In genomic region chr11:87725964-87726562, GRCm38 (mm10) we compare ENCODE assay signal across 8 mouse cellular contexts. TPM values are rescaled to one million over a fixed set of nuclear protein-coding genes. Genes with fewer than 3 reads are reported as not detected.
DNase-seq lines count a peak whose midpoint lies in the region; ATAC-seq lines count a peak whose summit lies in the region.

No protein-coding gene starts in this region.

- no peaks in the 10 kb centered on the region for H3K27me3 ChIP-seq in heart, embryonic 16.5 days (ENCODE audit: control insufficient read depth, insufficient read depth, low read length)
- H3K27me3 ChIP-seq in hindbrain, embryonic 16.5 days (replicated peaks; ENCODE audit: control insufficient read depth, insufficient read depth, low read length), result no peaks in the 10 kb centered on the region
- H3K27me3 ChIP-seq in midbrain, embryonic 14.5 days (ENCODE audit: control insufficient read depth, insufficient read depth, low read length), result no peaks in the 10 kb centered on the region

- peak overlapping the region; percentile 78 for H3K27ac ChIP-seq in heart, embryonic 16.5 days (ENCODE audit: low read length)
- H3K27ac ChIP-seq in hindbrain, embryonic 16.5 days (ENCODE audit: low read depth, low read length), result no peak overlapping the region
- H3K27ac ChIP-seq in midbrain, embryonic 14.5 days (replicated peaks; ENCODE audit: low read depth, low read length), result peak overlapping the region; percentile 37; the same call in 1 of the 2 replicates

- H3K36me3 ChIP-seq in heart, embryonic 16.5 days (ENCODE audit: control insufficient read depth, insufficient read depth), result no peaks in the 10 kb centered on the region
- H3K36me3 ChIP-seq in hindbrain, embryonic 16.5 days (ENCODE audit: control insufficient read depth, insufficient read depth, low read length), result no peaks in the 10 kb centered on the region
- no peaks in the 10 kb centered on the region for H3K36me3 ChIP-seq in midbrain, embryonic 14.5 days (ENCODE audit: control insufficient read depth, insufficient read depth, low read length)

- ATAC-seq in heart, embryonic 16.5 days (replicated peaks; ENCODE audit: extremely low read depth, insufficient read depth, low FRiP score), result peak; percentile 51
- ATAC-seq in hindbrain, embryonic 16.5 days, result no peak; the same call in 1 of the 2 replicates
- no peak for ATAC-seq in midbrain, embryonic 14.5 days (ENCODE audit: low FRiP score, low TSS enrichment)

- H3K4me1 ChIP-seq in heart, embryonic 16.5 days (ENCODE audit: control insufficient read depth, insufficient read depth, low read length), result peaks cover 16% of the 10 kb centered on the region
- H3K4me1 ChIP-seq in hindbrain, embryonic 16.5 days (ENCODE audit: control insufficient read depth, insufficient read depth, low read depth, low read length), result peaks cover 2% of the 10 kb centered on the region; the same call in 1 of the 2 replicates
- no peaks in the 10 kb centered on the region for H3K4me1 ChIP-seq in midbrain, embryonic 14.5 days (ENCODE audit: control insufficient read depth, insufficient read depth, low read length)

- H3K9ac ChIP-seq in heart, embryonic 16.5 days (ENCODE audit: low read length), result peak overlapping the region; percentile 51; the same call in 1 of the 2 replicates
- H3K9ac ChIP-seq in hindbrain, embryonic 16.5 days (ENCODE audit: low read depth, low read length), result peak overlapping the region; percentile 8; the same call in 1 of the 2 replicates
- no peak overlapping the region for H3K9ac ChIP-seq in midbrain, embryonic 14.5 days (replicated peaks; ENCODE audit: low read length)

- H3K4me3 ChIP-seq in heart, embryonic 16.5 days (ENCODE audit: low read length), result no peak overlapping the region
- H3K4me3 ChIP-seq in hindbrain, embryonic 16.5 days (ENCODE audit: low read length), result no peak overlapping the region
- no peak overlapping the region for H3K4me3 ChIP-seq in midbrain, embryonic 14.5 days (replicated peaks; ENCODE audit: low read depth, low read length)

- intact Hi-C loops in left cerebral cortex, postnatal 14 days (cut with DNase I), result no loop called here
- intact Hi-C loops in left cerebral cortex, postnatal 25 days (cut with DNase I), result no loop called here

- peak overlapping the region; percentile 36 for H3K4me2 ChIP-seq in heart, embryonic 16.5 days (ENCODE audit: low read depth, low read length)
- no peak overlapping the region for H3K4me2 ChIP-seq in hindbrain, embryonic 16.5 days (ENCODE audit: low read length)
- no peak overlapping the region for H3K4me2 ChIP-seq in midbrain, embryonic 14.5 days (ENCODE audit: low read length)

- H3K9me3 ChIP-seq in heart, embryonic 16.5 days (replicated peaks; ENCODE audit: control insufficient read depth, low read length), result no peaks in the 10 kb centered on the region
- H3K9me3 ChIP-seq in hindbrain, embryonic 16.5 days (ENCODE audit: control insufficient read depth, low read length), result no peaks in the 10 kb centered on the region
- no peaks in the 10 kb centered on the region for H3K9me3 ChIP-seq in midbrain, embryonic 14.5 days (ENCODE audit: control insufficient read depth, low read length)

- WGBS in heart, embryonic 16.5 days, result 11% methylated on average over 6 of the region's 6 CpGs
- 29% methylated on average over 6 of the region's 6 CpGs for WGBS in hindbrain, embryonic 16.5 days
- WGBS in midbrain, embryonic 14.5 days, result 23% methylated on average over 6 of the region's 6 CpGs

- no peak for DNase-seq in heart, adult 18-20 months
- DNase-seq in c-Kit-negative CD71-positive TER-119-positive erythroid progenitor cells, embryonic 14.5 days (ENCODE audit: low read depth, low spot score), result peak; percentile 71
- peak; percentile 36 for DNase-seq in midbrain, embryonic 14.5 days
- no peak for DNase-seq in right cerebral cortex, postnatal 25 days
- no peak for DNase-seq in left cerebral cortex, postnatal 14 days (ENCODE audit: low spot score in 2 of 2)
- DNase-seq in left cerebral cortex, postnatal 25 days (ENCODE audit: low spot score in 2 of 2), result no peak

RNA-seq across cellular contexts. Expression of gene Supt4a, which starts 11.3 kb away (rescaled TPM):
- polyA plus RNA-seq in heart, embryonic 16.5 days (2015; fragmentation: Nextera tagmentation; extraction: Ambion mirVana), result 100 and 111 TPM in 2 replicates
- total RNA-seq in heart, adult 18-20 months (2021), result 10 to 100 TPM; 42.8 to 46.1 TPM
- 121 and 130 TPM in 2 replicates for polyA plus RNA-seq in hindbrain, embryonic 16.5 days (2015; fragmentation: Nextera tagmentation; extraction: Ambion mirVana)
- polyA plus RNA-seq in midbrain, embryonic 14.5 days (2014; fragmentation: Nextera tagmentation; extraction: Ambion mirVana), result 150 and 163 TPM in 2 replicates
- total RNA-seq in left cerebral cortex, postnatal 14 days (2021), result 10 to 100 TPM; 60.6 to 67.6 TPM
- total RNA-seq in left cerebral cortex, postnatal 25 days (2021), result 10 to 100 TPM; 69.9 to 86.3 TPM

RNA-seq across cellular contexts. Expression of gene Tspoap1, which starts 34.3 kb away (rescaled TPM):
- polyA plus RNA-seq in heart, embryonic 16.5 days (2015; fragmentation: Nextera tagmentation; extraction: Ambion mirVana), result 1.1 and 1.2 TPM in 2 replicates
- total RNA-seq in heart, adult 18-20 months (2021), result under 1 TPM in 1 of 2 experiments, not detected in 1; 0.15 TPM
- 38.4 and 46.1 TPM in 2 replicates for polyA plus RNA-seq in hindbrain, embryonic 16.5 days (2015; fragmentation: Nextera tagmentation; extraction: Ambion mirVana)
- polyA plus RNA-seq in midbrain, embryonic 14.5 days (2014; fragmentation: Nextera tagmentation; extraction: Ambion mirVana), result 54.5 and 63.4 TPM in 2 replicates
- 100 to 1,000 TPM; 154 to 162 TPM for total RNA-seq in left cerebral cortex, postnatal 14 days (2021)
- 100 to 1,000 TPM; 165 to 189 TPM for total RNA-seq in left cerebral cortex, postnatal 25 days (2021)

Comparison
In these comparisons a context has a peak if more than half of its experiments do, and no peak if none do; other contexts are left out.
1. DNase-seq: peak in c-Kit-negative CD71-positive TER-119-positive erythroid progenitor cells, embryonic 14.5 days (single experiment) and midbrain, embryonic 14.5 days (single experiment); none in heart, adult 18-20 months (0 of 2), right cerebral cortex, postnatal 25 days (single experiment), left cerebral cortex, postnatal 14 days (0 of 2) and left cerebral cortex, postnatal 25 days (0 of 2).
2. RNA of gene Tspoap1, which starts 34.3 kb away (total RNA-seq): 165 to 189 TPM in left cerebral cortex, postnatal 25 days and 154 to 162 TPM in left cerebral cortex, postnatal 14 days; 0.15 TPM in heart, adult 18-20 months; every median in the first group is over 100 times any median in the second.